Comparison of ENCODE assay signal across 1 mouse cellular context in the genomic region with DNA sequence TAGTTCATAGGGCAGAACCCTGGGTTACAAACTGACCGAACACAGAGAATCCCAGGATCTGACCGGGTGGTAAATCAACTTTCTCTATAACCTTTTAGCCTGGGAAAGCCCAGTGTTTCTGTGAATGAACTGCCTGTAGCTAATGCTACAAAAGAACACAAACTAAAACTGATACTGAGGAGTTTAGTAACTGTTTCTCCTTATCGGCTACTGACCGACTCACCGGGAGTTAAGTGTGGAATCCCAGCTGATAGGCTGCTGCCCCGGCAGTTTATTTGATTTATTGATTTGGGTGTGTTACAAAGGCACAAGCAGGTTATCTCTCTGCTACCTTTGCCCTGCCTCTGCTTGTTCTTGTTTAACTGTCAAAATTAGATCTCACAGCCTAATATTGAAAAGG.
TF ChIP-seq lines count a peak whose summit lies in the region.

No protein-coding gene starts in this region.

TF ChIP-seq in MEL, 35 proteins besides CTCF, POLR2A, EP300 and RAD21:
- TF ChIP-seq GATA1 (IDR thresholded peaks at IDR 0.05; ENCODE audit: low read depth, low read length) (peak; percentile 98), RCOR1 (IDR thresholded peaks at IDR 0.05; ENCODE audit: low read depth, low read length) (peak; percentile 96), BHLHE40 (IDR thresholded peaks at IDR 0.05; ENCODE audit: borderline replicate concordance, low read depth, low read length) (peak; percentile 77), HCFC1 (IDR thresholded peaks at IDR 0.05; ENCODE audit: low read depth, low read length) (peak; percentile 23; the same call in 1 of the 2 replicates), ETS1 (IDR thresholded peaks at IDR 0.05; ENCODE audit: low read depth, low read length) (peak; percentile 99), MYC (IDR thresholded peaks at IDR 0.05; ENCODE audit: low read depth, low read length) (no peak; the same call in 1 of the 2 replicates), MAX (IDR thresholded peaks at IDR 0.05; ENCODE audit: low read length) (no peak), MAFK (IDR thresholded peaks at IDR 0.05; ENCODE audit: borderline replicate concordance, low read depth, low read length) (peak; percentile 73; the same call in 1 of the 2 replicates), UBTF (IDR thresholded peaks at IDR 0.05; ENCODE audit: borderline replicate concordance, insufficient read depth, low read depth, low read length) (no peak), POLR2AphosphoS2 (IDR thresholded peaks at IDR 0.05; ENCODE audit: low read length) (0 out of 2 replicates have a peak, but pooled peaks have one; percentile 70), TCF12 (IDR thresholded peaks at IDR 0.05; ENCODE audit: low read depth, low read length) (peak; percentile 95), POLR2AphosphoS5 (IDR thresholded peaks at IDR 0.05; ENCODE audit: borderline replicate concordance, low read depth, low read length) (peak; percentile 26; the same call in 1 of the 2 replicates), TBP (IDR thresholded peaks at IDR 0.05; ENCODE audit: low read depth, low read length) (peak; percentile 91), CHD1 (IDR thresholded peaks at IDR 0.05; ENCODE audit: low read depth, low read length) (no peak; the same call in 1 of the 2 replicates), TAL1 (IDR thresholded peaks at IDR 0.05; ENCODE audit: low read length) (peak; percentile 69), SIN3A (IDR thresholded peaks at IDR 0.05; ENCODE audit: low read length) (peak; percentile 94), NELFE (IDR thresholded peaks at IDR 0.05; ENCODE audit: low read depth, low read length) (peak; percentile 54), MXI1 (IDR thresholded peaks at IDR 0.05; ENCODE audit: low read depth, low read length) (peak; percentile 52; the same call in 1 of the 2 replicates), MYB (IDR thresholded peaks at IDR 0.05; ENCODE audit: low read depth, low read length) (peak; percentile 99)
